Mouse (Mus musculus) v-Abl transformed pro-B cells (cell line): ENCODE measurements around the gene Tbc1d22a.

ENCODE experiments used
- in situ Hi-C, 2 experiments: fragments of 400-800 bp; cut with MboI; formaldehyde crosslinking; loops; one replicate each; pipeline ENCODE4 v1.15.1; 2025; ENCODE audit not compliant: unreplicated experiment in 2 of 2

Gene Tbc1d22a

DNA sequence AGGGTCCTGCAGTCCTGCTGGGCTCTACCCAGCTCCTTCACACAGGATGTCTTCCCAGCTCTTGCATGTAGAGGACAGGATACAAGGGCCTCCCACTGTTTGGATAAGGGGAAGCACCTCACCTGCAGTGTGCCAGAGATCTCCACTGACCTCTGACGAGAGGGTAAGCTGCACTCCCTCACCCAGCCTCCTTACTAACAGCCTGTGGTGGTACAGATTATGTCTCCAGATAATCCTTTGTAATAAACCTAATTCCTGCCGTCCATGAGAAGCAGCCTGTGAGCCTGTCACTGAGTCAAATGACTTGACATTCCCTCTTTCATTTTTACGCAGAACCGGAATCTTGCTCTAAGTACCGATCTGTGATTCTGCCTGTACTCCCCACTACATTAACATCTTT, 260.7 kb downstream of the Tbc1d22a start:
- in situ Hi-C loops: no loop called here

DNA sequence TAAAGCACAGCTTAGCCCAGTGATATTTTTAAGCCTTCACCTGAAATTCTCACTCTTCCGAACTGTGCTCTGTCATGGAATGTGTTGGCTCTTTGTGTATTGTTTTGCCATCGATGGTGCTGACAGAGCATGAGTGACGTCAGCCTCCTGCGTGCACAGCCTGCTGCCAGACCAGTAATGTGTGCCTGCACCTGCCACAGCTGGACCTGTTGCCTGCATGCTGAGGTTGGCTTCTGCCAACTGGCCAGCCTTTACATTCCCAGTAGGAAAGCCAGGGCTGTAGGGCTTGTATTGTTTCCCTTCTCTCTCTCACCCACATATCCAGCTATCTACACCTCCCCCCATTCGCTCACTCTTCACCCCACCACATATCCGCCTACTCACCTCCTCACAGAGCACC, 262.2 kb downstream of the Tbc1d22a start:
- in situ Hi-C loops: no loop called here

DNA sequence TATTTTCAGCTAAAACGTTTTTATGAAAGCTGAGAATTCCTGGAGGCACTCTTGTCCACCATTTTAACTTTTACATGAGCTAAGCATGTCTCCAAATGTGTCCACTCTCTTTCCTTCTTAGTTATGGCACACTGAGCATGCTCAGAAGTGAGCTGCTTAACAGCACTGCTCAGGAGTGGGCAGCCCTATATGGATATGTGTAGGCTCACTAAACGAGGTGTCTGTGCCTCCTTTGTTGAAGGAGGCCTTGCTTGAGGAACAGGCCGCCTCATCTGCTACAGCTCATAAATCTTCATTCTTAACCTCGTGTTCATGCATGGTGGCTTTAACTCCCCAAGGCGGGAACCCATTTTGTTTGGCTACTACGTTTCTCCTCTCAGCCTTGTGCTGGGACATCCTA, 262.8 kb downstream of the Tbc1d22a start:
- in situ Hi-C loops: no loop called here

DNA sequence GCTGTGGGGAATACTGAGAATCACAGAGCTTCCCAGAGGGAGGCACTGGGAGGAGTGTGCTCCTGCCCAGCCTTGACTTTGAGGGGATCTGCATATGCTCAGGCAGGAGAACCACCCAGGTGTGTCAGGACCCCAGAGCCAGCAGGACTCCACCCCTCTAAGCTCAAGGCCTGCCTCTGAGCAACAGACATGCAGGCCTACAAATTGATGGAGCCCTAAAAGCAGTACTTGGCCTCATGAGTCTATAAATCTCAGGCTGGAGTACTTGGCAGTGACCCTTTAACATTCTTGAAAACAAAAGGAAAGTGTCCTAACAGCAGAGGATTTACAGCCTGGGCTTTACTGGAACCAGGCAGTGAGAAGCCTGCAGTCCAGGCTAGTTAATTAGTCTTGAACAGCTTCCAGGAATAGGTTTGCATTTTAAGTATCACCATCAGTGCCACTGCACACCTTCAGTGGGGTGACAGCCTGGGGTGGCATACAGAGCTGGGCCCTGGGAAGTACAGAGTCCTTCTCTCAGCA, 263.3 kb downstream of the Tbc1d22a start:
- in situ Hi-C loops: no loop called here

DNA sequence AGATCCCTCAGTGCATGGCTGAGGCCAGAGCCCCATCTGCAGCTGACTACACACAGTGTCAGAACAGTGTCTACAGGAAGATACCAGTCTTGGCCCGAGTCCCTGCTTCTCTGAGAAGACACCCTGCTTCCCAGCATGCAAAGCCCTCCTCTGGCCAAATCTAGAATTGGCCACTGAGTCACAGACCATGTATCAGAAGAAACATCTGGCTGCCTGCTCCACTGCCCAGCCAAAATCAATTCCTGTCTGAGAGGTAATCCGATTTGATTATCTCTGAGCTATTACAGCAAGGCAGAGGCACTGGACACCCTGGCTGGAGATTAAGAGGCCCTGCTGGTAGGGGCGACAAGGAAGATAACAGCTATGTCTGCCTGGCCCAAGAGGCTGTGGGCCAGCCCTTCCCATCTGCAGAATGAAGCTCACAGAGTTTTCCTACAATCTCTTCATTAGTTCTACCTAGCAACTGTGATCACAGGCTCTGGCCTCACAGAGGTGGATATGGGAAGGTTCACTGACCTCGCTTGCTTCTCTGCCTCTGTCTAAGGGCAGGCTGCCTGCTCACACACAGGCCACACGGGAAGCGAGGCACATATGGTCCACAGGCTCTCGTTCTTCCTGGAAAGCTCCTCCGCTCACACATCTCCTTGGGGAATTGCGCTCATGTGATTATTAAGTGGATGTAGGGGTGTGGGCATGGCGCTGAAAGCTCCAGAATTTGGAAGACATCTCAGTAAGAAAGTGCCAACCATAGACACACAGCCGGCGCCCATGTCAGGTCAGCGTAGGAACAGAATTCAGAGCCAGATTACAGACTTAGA, 264.6 kb downstream of the Tbc1d22a start:
- in situ Hi-C loops: no loop called here

DNA sequence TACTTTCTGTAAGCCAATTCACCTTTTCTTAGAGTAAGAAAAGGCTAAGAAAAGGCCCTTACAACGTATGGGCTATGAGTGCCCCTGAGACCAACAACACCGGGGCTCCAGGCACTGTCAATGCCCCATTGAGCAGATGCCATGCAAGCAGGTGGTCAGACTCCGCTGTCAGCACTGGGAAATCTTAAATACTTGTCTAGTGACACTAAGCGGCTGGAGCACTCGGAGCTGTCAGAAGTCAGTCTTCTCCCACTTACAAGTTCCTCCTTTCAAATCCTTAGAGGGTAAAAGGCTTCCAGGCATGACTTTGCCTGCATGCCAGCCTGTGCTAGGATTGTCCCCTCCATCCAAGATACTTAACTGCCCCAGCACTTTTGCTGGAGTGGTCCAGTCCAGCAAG, 268.1 kb downstream of the Tbc1d22a start:
- in situ Hi-C loops: no loop called here

DNA sequence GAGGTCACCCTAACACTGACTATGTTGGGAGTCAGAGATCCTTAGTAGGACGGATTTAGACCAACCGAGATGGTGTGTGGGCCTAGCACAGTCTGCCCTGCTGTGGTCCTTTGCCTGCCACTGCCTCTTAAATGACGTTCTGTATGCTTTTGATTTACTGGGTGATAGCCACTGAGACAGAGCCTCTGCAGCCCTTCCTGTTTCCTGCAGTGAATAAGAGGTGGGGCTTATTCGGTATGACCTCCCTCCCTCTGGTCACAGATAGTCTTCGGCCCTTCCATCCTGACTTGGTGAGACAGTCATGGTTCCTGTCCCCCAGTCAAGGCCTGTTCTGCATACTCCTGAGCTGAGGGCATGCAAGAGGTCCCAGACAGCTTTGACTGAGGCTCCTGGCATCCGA, 271.6 kb downstream of the Tbc1d22a start:
- in situ Hi-C loops: no loop called here

DNA sequence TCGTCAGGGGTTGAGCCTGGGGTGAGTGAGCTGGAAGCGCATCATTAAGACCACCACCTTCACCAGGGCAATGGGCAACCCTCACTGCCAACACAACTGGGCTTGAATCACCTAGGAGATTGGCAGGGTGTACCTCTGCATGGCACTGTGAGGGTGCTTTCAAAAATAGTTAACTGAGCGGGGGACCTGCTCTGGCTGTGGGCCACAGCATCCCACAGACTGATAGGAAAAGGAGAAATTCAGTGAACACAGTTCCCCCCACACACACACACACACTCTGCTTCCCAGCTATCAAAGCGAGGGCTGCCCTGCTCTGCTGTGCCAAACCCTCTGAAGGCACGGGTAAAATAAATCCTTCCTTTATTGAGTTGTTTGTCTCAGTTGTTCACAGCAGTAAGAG, 273.1 kb downstream of the Tbc1d22a start:
- in situ Hi-C loops: no loop called here

DNA sequence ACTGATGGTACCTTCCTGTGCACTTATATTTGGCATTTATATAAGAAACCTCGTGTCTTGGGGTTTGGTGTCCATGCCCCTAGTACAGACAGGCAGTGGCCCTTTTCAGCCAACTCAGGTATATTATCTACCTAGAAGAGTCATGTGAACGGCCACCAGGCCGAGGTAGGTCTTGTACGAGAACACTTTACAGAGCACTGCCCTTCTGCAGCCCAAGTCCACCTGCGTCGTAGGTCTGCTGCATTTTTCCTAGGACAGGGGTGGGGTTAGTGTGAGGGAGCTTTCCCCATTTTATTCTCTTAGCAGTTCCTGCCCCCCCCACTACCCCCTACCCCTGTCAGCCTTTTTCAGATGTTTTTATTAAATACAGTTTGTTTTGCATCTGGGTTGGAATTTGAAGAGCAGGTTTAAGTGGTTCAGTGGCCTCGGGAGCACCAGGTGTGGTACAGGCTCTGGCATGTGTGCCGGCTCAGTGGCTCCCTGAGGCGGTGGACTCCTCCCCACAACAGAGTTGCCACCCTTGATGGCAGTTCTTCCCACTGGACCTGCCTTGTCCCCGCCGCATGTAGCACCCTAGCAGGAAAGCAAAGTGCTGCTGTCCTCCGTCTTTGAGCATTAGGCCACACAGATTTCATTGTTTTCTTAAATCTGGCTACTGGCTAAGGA, 277.3 kb downstream of the Tbc1d22a start:
- in situ Hi-C loops: no loop called here

DNA sequence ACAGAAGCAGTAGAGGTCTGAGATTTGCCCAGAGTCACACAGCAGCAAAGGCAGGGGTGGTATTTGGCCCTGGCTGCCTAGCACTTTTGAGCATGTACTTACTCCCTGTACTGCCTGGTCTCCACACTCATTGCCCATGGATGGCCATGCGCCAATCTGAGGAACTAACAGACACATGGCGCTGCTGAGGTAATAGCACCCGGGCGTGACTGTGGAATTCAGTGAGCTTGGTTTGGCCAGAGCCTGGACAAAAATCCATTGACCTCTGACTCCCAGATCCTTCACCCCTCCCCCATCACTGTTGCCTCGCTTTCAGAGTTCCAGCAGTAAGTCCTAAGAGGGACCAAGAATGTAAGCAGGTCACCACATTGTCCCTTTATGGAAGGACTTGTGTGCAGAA, 278.4 kb downstream of the Tbc1d22a start:
- in situ Hi-C loops: no loop called here

DNA sequence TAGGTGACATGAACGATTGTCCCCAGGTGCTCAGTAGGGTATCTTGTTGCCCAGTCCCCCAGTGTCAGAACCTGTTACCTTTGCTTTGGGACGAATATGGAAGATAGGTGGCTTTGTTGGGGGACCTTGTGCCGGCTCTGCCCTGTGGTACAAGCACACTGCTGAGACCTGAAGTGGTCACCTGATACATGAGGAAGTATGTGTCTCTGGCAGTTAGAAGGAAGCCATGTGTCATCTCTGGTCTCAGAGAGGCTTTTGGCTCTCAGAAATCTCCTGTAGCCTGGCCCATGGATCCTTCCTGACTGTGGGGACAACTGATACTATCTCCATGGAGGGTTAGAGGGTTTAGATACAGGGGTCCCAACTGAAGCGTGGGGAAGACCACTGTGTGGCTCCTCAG, 281.9 kb downstream of the Tbc1d22a start:
- in situ Hi-C loops: no loop called here

DNA sequence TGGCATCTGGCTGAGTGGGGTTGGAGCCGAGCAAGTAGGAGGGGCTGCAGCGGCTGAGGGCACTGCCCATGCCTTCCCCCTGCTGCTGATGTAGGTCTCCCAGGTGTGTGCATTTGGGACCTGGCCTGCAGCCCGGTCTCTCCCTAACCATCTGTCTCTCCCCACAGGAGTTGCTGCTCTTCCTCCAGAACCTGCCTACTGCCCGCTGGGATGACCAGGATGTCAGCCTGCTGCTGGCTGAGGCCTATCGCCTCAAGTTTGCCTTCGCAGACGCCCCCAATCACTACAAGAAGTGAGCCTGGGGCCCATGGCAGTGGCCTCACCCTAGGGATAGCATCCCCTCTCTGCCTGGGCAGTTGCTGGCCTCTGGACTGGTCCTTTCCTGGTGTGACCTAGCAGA, 282.4 kb downstream of the Tbc1d22a start:
- in situ Hi-C loops: no loop called here

DNA sequence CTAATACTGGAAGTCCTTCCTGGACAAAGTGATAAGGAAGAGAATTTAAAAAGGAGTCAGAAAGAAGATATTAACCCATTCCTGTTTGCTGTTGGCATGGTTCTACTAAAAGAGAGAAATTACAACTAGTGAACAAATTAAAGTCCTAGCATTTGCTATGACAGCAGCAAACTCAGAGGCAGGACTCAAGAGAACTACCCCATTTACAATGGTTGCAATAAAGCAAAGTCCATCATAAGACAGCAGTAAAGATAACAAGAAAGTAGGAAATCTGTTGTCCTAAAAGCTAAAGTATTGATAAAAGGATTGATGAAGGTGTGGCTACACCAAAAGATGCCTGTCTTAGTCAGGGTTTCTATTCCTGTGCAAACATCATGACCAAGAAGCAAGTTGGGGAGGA, 286.3 kb downstream of the Tbc1d22a start:
- in situ Hi-C loops: no loop called here

DNA sequence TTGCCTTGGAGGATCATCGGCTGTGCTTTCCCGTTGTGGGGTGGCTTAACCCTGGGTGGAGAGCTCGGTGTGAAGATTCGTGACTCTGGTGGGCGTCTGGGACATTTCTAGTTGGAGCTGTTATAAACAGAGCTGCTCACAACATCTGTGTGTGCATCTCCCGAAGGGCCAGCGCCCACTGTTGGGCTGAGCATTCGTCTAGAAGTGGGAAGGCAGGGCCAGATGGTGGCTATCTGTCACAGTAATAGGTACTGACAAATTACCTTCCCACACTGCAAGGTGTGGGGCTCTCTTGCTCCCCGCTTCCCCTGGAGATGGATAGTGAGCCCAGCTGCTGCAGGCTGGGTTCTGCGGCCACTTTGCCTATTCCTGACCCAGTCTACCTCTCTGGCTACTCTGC, 289.2 kb downstream of the Tbc1d22a start:
- in situ Hi-C loops: no loop called here

DNA sequence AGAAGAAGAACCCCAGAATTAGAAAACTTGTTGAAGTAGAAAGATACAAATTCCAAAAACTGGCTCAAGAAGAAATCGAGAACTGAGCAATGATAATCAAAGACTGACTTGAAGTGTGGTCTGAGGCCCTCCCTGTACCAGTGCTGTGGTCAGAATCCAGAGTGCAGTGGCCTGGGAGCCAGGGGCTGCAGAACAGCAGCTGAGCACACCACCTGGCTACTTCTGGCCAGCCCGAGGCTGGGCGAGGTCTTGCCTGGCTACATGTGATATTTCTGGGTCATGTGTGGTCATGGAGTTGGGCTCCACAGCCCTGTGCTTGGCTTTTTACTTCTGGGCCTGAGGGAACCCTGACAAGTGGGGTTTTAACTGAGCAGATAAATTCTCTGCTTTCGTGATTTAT, 292.4 kb downstream of the Tbc1d22a start:
- in situ Hi-C loops: no loop called here

DNA sequence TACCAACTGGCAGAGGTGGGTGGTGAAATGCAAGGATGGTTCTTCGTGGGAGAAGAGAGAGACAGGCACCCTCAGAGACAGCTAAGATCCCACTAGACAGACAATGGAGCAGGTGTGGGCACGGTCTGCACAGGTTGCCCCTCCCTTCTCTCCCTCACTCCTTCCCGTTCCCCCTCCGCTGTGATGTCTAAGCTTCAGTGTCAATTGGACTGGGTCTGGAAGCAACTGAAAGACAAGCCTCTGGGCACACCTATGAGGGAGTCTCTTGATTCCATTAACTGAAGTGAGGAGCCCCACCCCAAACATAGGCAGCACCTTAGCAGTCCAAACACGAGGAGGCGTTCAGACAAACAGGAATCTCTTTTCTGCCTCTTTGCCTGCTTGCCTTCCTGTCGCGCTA, 293.3 kb downstream of the Tbc1d22a start:
- in situ Hi-C loops: no loop called here

DNA sequence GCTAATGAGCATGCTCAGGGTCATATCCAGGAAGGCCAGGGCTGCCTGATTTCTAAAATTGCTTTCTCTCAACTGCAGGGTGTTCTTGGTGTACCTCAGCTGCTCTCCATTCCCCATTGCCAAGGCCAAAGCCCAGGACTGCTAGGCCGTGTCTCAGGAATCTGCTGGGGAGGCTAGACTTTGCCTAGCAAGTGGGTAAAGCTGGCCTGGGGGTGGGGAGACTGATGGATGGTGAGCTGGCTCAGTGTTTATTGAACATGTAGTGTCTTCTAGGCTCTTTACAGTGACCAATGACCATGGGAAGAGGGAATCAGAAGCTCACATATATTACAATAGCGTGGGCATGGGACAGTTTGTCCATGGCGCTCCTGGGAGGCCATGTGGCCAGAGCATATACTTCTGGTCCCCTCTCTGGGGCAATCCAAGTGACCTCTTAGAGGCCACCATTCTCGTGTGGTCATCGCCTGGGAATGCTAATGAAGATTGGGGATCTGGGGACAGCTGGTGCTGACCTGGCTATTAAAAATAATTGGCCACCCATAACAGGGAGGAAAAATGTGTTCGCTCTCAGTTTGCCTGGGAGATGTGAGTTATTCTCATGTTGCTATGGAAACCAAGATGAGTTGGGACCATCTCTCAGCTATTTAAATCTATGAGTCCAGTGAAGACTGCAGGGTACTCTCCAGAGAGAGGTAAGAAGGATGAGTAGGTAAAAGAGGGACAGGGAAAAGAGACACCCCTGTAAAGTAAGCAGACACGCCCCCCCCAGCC, 294.3 kb downstream of the Tbc1d22a start:
- in situ Hi-C loops: no loop called here

DNA sequence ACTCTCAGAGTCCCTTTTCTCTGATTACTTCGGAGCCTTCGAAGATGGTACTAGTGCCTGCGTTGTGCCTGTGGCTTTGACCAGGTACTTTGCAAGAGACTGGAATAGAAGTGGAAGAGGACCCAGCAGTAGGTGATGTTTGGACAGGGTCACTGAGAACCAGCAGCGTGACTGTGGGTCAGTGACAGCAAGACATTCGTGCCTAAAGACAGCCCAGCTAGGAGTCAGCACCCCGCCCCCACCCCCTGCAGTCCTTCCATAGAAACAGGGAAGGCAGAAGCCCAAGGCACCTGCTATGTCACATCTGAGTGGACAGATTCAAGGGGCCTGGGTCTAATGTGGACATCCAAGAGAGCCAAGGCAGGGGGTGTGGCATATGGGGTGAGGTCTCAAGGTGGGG, 295.3 kb downstream of the Tbc1d22a start:
- in situ Hi-C loops: no loop called here

DNA sequence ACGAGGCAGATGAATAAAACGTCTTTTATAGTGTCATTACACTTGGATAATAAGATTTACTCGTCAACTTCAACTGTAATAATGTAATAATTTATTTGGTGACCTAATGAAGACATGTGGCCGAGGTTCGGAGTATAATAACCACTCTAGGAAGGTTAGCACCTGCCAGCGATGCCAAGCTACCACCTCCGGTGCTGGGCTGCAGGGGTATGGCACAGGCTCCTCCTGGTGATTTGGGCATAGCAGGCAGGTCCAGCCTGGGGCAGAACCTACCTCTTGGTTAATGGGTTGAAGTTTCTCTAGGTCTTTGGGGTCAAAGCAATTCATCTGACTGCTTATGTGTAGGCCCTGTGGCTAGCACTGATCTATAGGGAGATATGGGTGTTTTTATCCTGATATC, 296.9 kb downstream of the Tbc1d22a start:
- in situ Hi-C loops: no loop called here

DNA sequence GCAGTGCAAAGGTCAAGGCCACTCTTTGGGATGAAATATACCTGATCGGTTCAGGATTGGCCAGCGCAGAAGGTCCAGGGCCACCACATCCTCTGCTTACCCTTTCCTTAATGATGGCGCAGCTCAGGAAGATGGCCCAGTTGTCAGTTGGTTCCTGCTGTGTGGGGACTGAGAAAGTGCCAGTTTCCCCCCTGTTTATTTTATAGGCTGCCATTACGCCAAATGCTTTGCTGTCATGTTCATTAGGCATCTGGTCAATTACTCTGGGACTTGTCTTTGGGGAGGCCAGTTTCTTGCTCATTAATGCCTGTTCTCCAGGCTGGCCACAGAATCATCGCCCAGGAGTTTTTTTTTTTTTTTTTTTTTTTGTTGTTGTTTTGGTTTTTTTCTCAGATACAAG, 299.1 kb downstream of the Tbc1d22a start:
- in situ Hi-C loops: no loop called here

DNA sequence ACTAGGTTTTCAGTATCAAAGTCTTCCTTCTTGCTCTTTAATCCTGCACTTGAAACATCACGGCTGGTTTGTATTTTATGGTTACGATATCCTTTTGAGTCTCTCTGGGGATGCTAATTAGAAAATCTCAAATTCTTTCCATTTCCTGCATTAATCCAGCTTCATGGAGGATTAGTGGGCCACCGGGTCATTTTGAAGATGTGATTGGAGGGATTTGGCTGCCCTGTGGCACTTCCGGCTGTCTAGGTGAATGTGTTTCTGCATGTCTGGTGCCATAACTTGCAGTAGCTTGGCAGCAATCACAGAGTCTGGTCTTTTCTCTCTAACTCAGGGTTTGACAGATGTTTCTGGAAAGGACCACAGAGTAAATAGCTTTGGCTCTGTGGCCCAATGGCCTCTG, 305.9 kb downstream of the Tbc1d22a start:
- in situ Hi-C loops: no loop called here
